In genomic region chr15:19473521-19473920, GRCm38 (mm10) we compare ENCODE assay signal across 14 mouse cellular contexts.
DNase-seq lines count a peak whose midpoint lies in the region; ATAC-seq and TF ChIP-seq lines count a peak whose summit lies in the region.
"Had no signal": no experiment of that assay in that cellular context is flagged by ENCODE, and none has a peak within 500 bp of the region (broad histone marks: within the 10 kb centered on the region; RNA-seq: fewer than 3 reads in every experiment).

No protein-coding gene starts in this region.

- TF ChIP-seq EP300 in CH12.LX (IDR thresholded peaks at IDR 0.05; ENCODE audit: low read length): no peak

- peak; percentile 3 for DNase-seq in embryonic facial prominence, embryonic 11.5 days (ENCODE audit: low spot score)
- DNase-seq in embryonic facial prominence, embryonic 10.5 days (ENCODE audit: low spot score): no peak
- peak in 1 of 2 experiments; percentile 13 for DNase-seq in left cerebral cortex, adult 2 months (ENCODE audit: extremely low spot score in 1 of 2, low spot score in 2 of 2)
- no peak for DNase-seq in left cerebral cortex, postnatal 36 days (ENCODE audit: low spot score in 2 of 2)
- DNase-seq in CH12.LX (ENCODE audit: extremely low read depth) (no peak), adipocyte (ENCODE audit: low spot score) (peak; percentile 43)
- no peak for DNase-seq in thymus, postnatal 4 days
- DNase-seq: kidney, adult 11 months; liver; spleen, adult 18-20 months had no signal

- no peaks in the 10 kb centered on the region for H3K9me3 ChIP-seq in embryonic facial prominence, embryonic 11.5 days (replicated peaks; ENCODE audit: control insufficient read depth, low read length)
- no peaks in the 10 kb centered on the region for H3K9me3 ChIP-seq in embryonic facial prominence, embryonic 10.5 days
- peaks cover 28% of the 10 kb centered on the region for H3K9me3 ChIP-seq in CH12.LX (replicated peaks; ENCODE audit: low read length)
- H3K9me3 ChIP-seq in neural tube, embryonic 15.5 days (replicated peaks): no peaks in the 10 kb centered on the region
- H3K9me3 ChIP-seq: embryonic facial prominence, embryonic 12.5 days; heart, embryonic 13.5 days had no signal

- H3K4me2 ChIP-seq in embryonic facial prominence, embryonic 11.5 days (ENCODE audit: low read depth, low read length): no peak overlapping the region
- no peak overlapping the region for H3K4me2 ChIP-seq in CH12.LX (ENCODE audit: insufficient read depth, low read depth, poor library complexity, severe bottlenecking)
- no peak overlapping the region for H3K4me2 ChIP-seq in neural tube, embryonic 15.5 days
- H3K4me2 ChIP-seq: embryonic facial prominence, embryonic 12.5 days; heart, embryonic 13.5 days had no signal

- no peak overlapping the region for H3K9ac ChIP-seq in embryonic facial prominence, embryonic 11.5 days (replicated peaks; ENCODE audit: low read length)
- H3K9ac ChIP-seq in CH12.LX (ENCODE audit: insufficient read depth, low read depth): no peak overlapping the region
- H3K9ac ChIP-seq in neural tube, embryonic 15.5 days (replicated peaks): no peak overlapping the region
- H3K9ac ChIP-seq: embryonic facial prominence, embryonic 12.5 days; heart, embryonic 13.5 days had no signal

- no peak for ATAC-seq in embryonic facial prominence, embryonic 11.5 days (replicated peaks; ENCODE audit: insufficient number of reproducible peaks, low FRiP score, low TSS enrichment, low read depth)
- ATAC-seq in neural tube, embryonic 15.5 days (ENCODE audit: low FRiP score): no peak

- WGBS in embryonic facial prominence, embryonic 11.5 days: 35% methylated on average over 2 of the region's 2 CpGs
- 37% methylated on average over 2 of the region's 2 CpGs for WGBS in embryonic facial prominence, embryonic 10.5 days
- WGBS in neural tube, embryonic 15.5 days: 31% methylated on average over 2 of the region's 2 CpGs

- TF ChIP-seq CTCF in left cerebral cortex, adult 2 months (IDR thresholded peaks at IDR 0.05): peak; percentile 76
- TF ChIP-seq CTCF in CH12.LX (conservative IDR thresholded peaks at IDR 0.05 in 1 of 2, IDR thresholded peaks at IDR 0.05 in 1 of 2; ENCODE audit: low read depth in 2 of 2, low read length in 2 of 2): peak in 1 of 2 experiments; percentile 38; a peak in 2 of 4 replicates

- TF ChIP-seq POLR2A in CH12.LX (IDR thresholded peaks at IDR 0.05; ENCODE audit: low read depth, low read length): no peak

- H3K4me1 ChIP-seq in embryonic facial prominence, embryonic 11.5 days (ENCODE audit: control insufficient read depth, insufficient read depth, low read length): no peaks in the 10 kb centered on the region
- no peaks in the 10 kb centered on the region for H3K4me1 ChIP-seq in embryonic facial prominence, embryonic 10.5 days
- H3K4me1 ChIP-seq in CH12.LX (ENCODE audit: control insufficient read depth in 1 of 2, insufficient read depth in 2 of 2): no peaks in the 10 kb centered on the region
- no peaks in the 10 kb centered on the region for H3K4me1 ChIP-seq in neural tube, embryonic 15.5 days
- H3K4me1 ChIP-seq: embryonic facial prominence, embryonic 12.5 days; heart, embryonic 13.5 days had no signal

- intact Hi-C loops in left cerebral cortex, adult 2 months (cut with DNase I): loop anchor here (5.0 kb wide), 2 partner anchors 929 to 1934 kb away; no protein-coding TSS in a partner anchor
- intact Hi-C loops in left cerebral cortex, postnatal 36 days (cut with DNase I): loop anchor here (5.0 to 10.0 kb wide), 2 partner anchors 931 to 1934 kb away; no protein-coding TSS in a partner anchor

- H3K4me3 ChIP-seq in embryonic facial prominence, embryonic 11.5 days (ENCODE audit: low read depth, low read length): no peak overlapping the region
- H3K4me3 ChIP-seq in embryonic facial prominence, embryonic 10.5 days: no peak overlapping the region
- H3K4me3 ChIP-seq in left cerebral cortex, adult 2 months: no peak overlapping the region
- no peak overlapping the region for H3K4me3 ChIP-seq in CH12.LX (replicated peaks in 1 of 3; ENCODE audit: low read depth in 2 of 3, low read length in 2 of 3, poor library complexity in 1 of 3)
- no peak overlapping the region for H3K4me3 ChIP-seq in neural tube, embryonic 15.5 days (replicated peaks)
- H3K4me3 ChIP-seq: embryonic facial prominence, embryonic 12.5 days; heart, embryonic 13.5 days had no signal

- dilution Hi-C loops in CH12.LX (cut with MboI; ENCODE audit: extremely low pct_ligation_motif_present, extremely low pct_unique_long_range_greater_than_20kb, low sequenced_read_pairs): no loop called here

- H3K36me3 ChIP-seq in embryonic facial prominence, embryonic 11.5 days (replicated peaks; ENCODE audit: control insufficient read depth, insufficient read depth, low read depth, low read length): no peaks in the 10 kb centered on the region
- H3K36me3 ChIP-seq in embryonic facial prominence, embryonic 10.5 days (replicated peaks): no peaks in the 10 kb centered on the region
- no peaks in the 10 kb centered on the region for H3K36me3 ChIP-seq in CH12.LX (replicated peaks in 1 of 2; ENCODE audit: control insufficient read depth in 1 of 2, insufficient read depth in 1 of 2, low read length in 1 of 2)
- H3K36me3 ChIP-seq in neural tube, embryonic 15.5 days: no peaks in the 10 kb centered on the region
- H3K36me3 ChIP-seq: embryonic facial prominence, embryonic 12.5 days; heart, embryonic 13.5 days had no signal

- no peaks in the 10 kb centered on the region for H3K79me2 ChIP-seq in CH12.LX (replicated peaks; ENCODE audit: control insufficient read depth, extremely low read depth, insufficient read depth, poor library complexity, severe bottlenecking)

- no peaks in the 10 kb centered on the region for H3K27me3 ChIP-seq in embryonic facial prominence, embryonic 11.5 days (ENCODE audit: control insufficient read depth, insufficient read depth, low read length)
- no peaks in the 10 kb centered on the region for H3K27me3 ChIP-seq in embryonic facial prominence, embryonic 10.5 days (replicated peaks; ENCODE audit: low read depth, poor library complexity, severe bottlenecking)
- no peaks in the 10 kb centered on the region for H3K27me3 ChIP-seq in CH12.LX (replicated peaks)
- no peaks in the 10 kb centered on the region for H3K27me3 ChIP-seq in neural tube, embryonic 15.5 days (replicated peaks)
- H3K27me3 ChIP-seq: embryonic facial prominence, embryonic 12.5 days; heart, embryonic 13.5 days had no signal

- in situ Hi-C loops in CH12.LX (cut with MboI; ENCODE audit: low pct_ligation_motif_present, low pct_unique_long_range_greater_than_20kb, low sequenced_read_pairs): no loop called here

- H3K27ac ChIP-seq in embryonic facial prominence, embryonic 11.5 days (replicated peaks; ENCODE audit: low read depth, low read length): no peak overlapping the region
- no peak overlapping the region for H3K27ac ChIP-seq in embryonic facial prominence, embryonic 10.5 days (replicated peaks)
- no peak overlapping the region for H3K27ac ChIP-seq in left cerebral cortex, adult 2 months
- no peak overlapping the region for H3K27ac ChIP-seq in CH12.LX (ENCODE audit: insufficient read depth, low read depth)
- no peak overlapping the region for H3K27ac ChIP-seq in neural tube, embryonic 15.5 days (replicated peaks)
- H3K27ac ChIP-seq: embryonic facial prominence, embryonic 12.5 days; heart, embryonic 13.5 days; macrophage had no signal

- TF ChIP-seq RAD21 in CH12.LX (IDR thresholded peaks at IDR 0.05; ENCODE audit: low read depth, low read length): peak; percentile 45

TF ChIP-seq in CH12.LX, 34 proteins besides CTCF, POLR2A, EP300 and RAD21:
- TF ChIP-seq KAT2A (IDR thresholded peaks at IDR 0.05; ENCODE audit: insufficient replicate concordance, low read length) (no peak), ELF1 (IDR thresholded peaks at IDR 0.05; ENCODE audit: low read depth, low read length) (no peak), TCF12 (IDR thresholded peaks at IDR 0.05; ENCODE audit: low read depth, low read length) (no peak), PAX5 (IDR thresholded peaks at IDR 0.05; ENCODE audit: low read length) (no peak), MYC (IDR thresholded peaks at IDR 0.05; ENCODE audit: low read depth, low read length) (no peak), MAZ (IDR thresholded peaks at IDR 0.05; ENCODE audit: low read depth, low read length) (no peak), JUN (IDR thresholded peaks at IDR 0.05; ENCODE audit: insufficient read depth, low read depth, low read length) (no peak)

Comparison
In these comparisons a context has a peak if more than half of its experiments do, and no peak if none do; other contexts are left out.
1. DNase-seq: peak in embryonic facial prominence, embryonic 11.5 days (single experiment) and adipocyte (single experiment); none in embryonic facial prominence, embryonic 10.5 days (single experiment), left cerebral cortex, postnatal 36 days (0 of 2), CH12.LX (single experiment) and thymus, postnatal 4 days (single experiment).